Mouse (Mus musculus): ENCODE results near the gene Zfyve21. TPM values are rescaled to one million over a fixed set of nuclear protein-coding genes. Genes with fewer than 3 reads are reported as not detected.
A peak's percentile ranks its signal among the peaks of the same experiment; 100 is the strongest.

Zfyve21 gene
- polyA plus RNA-seq, 1 experiment from 2014 or later: 76.8 TPM

GRCm38 (mm10) chr12:111795180-111795895 lies 18.6 kb upstream of the Zfyve21 start:
- no peak for ATAC-seq (ENCODE audit: low read depth)
- H3K27me3 ChIP-seq (ENCODE audit: control insufficient read depth, insufficient read depth, low read depth, low read length): no peaks in the 10 kb centered on the region
- no peak overlapping the region for H3K4me3 ChIP-seq (ENCODE audit: low read depth, low read length)
- no peak overlapping the region for H3K4me2 ChIP-seq (ENCODE audit: low read depth, low read length)
- H3K9me3 ChIP-seq (replicated peaks; ENCODE audit: control insufficient read depth, low read length): no peaks in the 10 kb centered on the region
- H3K27ac ChIP-seq (ENCODE audit: low read length): no peak overlapping the region
- no peak overlapping the region for H3K9ac ChIP-seq (ENCODE audit: low read depth, low read length)
- peaks cover 9% of the 10 kb centered on the region for H3K36me3 ChIP-seq (ENCODE audit: control insufficient read depth, insufficient read depth)
- peaks cover 7% of the 10 kb centered on the region for H3K4me1 ChIP-seq (ENCODE audit: control insufficient read depth, low read depth, low read length)
- WGBS (ENCODE audit: insufficient replicate concordance): 87% methylated on average over 28 of the region's 28 CpGs

- H3K9ac ChIP-seq (ENCODE audit: low read depth, low read length): no peak overlapping the region
- no peak overlapping the region for H3K4me3 ChIP-seq (ENCODE audit: low read depth, low read length)
- H3K4me2 ChIP-seq (ENCODE audit: low read depth, low read length): no peak overlapping the region
- no peak for ATAC-seq (ENCODE audit: low read depth)
- WGBS (ENCODE audit: insufficient replicate concordance): 79% methylated on average over 8 of the region's 8 CpGs
- peaks cover 7% of the 10 kb centered on the region for H3K4me1 ChIP-seq (ENCODE audit: control insufficient read depth, low read depth, low read length)
- no peaks in the 10 kb centered on the region for H3K9me3 ChIP-seq (replicated peaks; ENCODE audit: control insufficient read depth, low read length)
- peaks cover 6% of the 10 kb centered on the region for H3K36me3 ChIP-seq (ENCODE audit: control insufficient read depth, insufficient read depth)
- no peak overlapping the region for H3K27ac ChIP-seq (ENCODE audit: low read length)
- H3K27me3 ChIP-seq (ENCODE audit: control insufficient read depth, insufficient read depth, low read depth, low read length): no peaks in the 10 kb centered on the region
Measured at GRCm38 (mm10) chr12:111797251-111797650, 16.7 kb upstream of the Zfyve21 start.

- H3K9me3 ChIP-seq (replicated peaks; ENCODE audit: control insufficient read depth, low read length): no peaks in the 10 kb centered on the region
- no peaks in the 10 kb centered on the region for H3K27me3 ChIP-seq (ENCODE audit: control insufficient read depth, insufficient read depth, low read depth, low read length)
- H3K4me2 ChIP-seq (ENCODE audit: low read depth, low read length): no peak overlapping the region
- no peak for ATAC-seq (ENCODE audit: low read depth)
- peaks cover 7% of the 10 kb centered on the region for H3K4me1 ChIP-seq (ENCODE audit: control insufficient read depth, low read depth, low read length)
- H3K27ac ChIP-seq (ENCODE audit: low read length): no peak overlapping the region
- no peak overlapping the region for H3K9ac ChIP-seq (ENCODE audit: low read depth, low read length)
- WGBS (ENCODE audit: insufficient replicate concordance): 78% methylated on average over 13 of the region's 13 CpGs
- peaks cover 6% of the 10 kb centered on the region for H3K36me3 ChIP-seq (ENCODE audit: control insufficient read depth, insufficient read depth)
- no peak overlapping the region for H3K4me3 ChIP-seq (ENCODE audit: low read depth, low read length)
Measured at GRCm38 (mm10) chr12:111798493-111798892, 15.5 kb upstream of the Zfyve21 start.

GRCm38 (mm10) chr12:111800459-111801183 lies 13.3 kb upstream of the Zfyve21 start:
- H3K9me3 ChIP-seq (replicated peaks; ENCODE audit: control insufficient read depth, low read length): no peaks in the 10 kb centered on the region
- H3K9ac ChIP-seq (ENCODE audit: low read depth, low read length): no peak overlapping the region
- 78% methylated on average over 10 of the region's 10 CpGs for WGBS (ENCODE audit: insufficient replicate concordance)
- no peak overlapping the region for H3K27ac ChIP-seq (ENCODE audit: low read length)
- peaks cover 5% of the 10 kb centered on the region for H3K36me3 ChIP-seq (ENCODE audit: control insufficient read depth, insufficient read depth)
- no peak overlapping the region for H3K4me2 ChIP-seq (ENCODE audit: low read depth, low read length)
- no peak overlapping the region for H3K4me3 ChIP-seq (ENCODE audit: low read depth, low read length)
- ATAC-seq (ENCODE audit: low read depth): no peak
- H3K4me1 ChIP-seq (ENCODE audit: control insufficient read depth, low read depth, low read length): no peaks in the 10 kb centered on the region
- no peaks in the 10 kb centered on the region for H3K27me3 ChIP-seq (ENCODE audit: control insufficient read depth, insufficient read depth, low read depth, low read length)

- H3K9ac ChIP-seq (ENCODE audit: low read depth, low read length): no peak overlapping the region
- ATAC-seq (ENCODE audit: low read depth): no peak
- no peak overlapping the region for H3K4me3 ChIP-seq (ENCODE audit: low read depth, low read length)
- no peak overlapping the region for H3K4me2 ChIP-seq (ENCODE audit: low read depth, low read length)
- peaks cover 8% of the 10 kb centered on the region for H3K36me3 ChIP-seq (ENCODE audit: control insufficient read depth, insufficient read depth)
- no peaks in the 10 kb centered on the region for H3K9me3 ChIP-seq (replicated peaks; ENCODE audit: control insufficient read depth, low read length)
- 79% methylated on average over 5 of the region's 5 CpGs for WGBS (ENCODE audit: insufficient replicate concordance)
- H3K4me1 ChIP-seq (ENCODE audit: control insufficient read depth, low read depth, low read length): peaks cover under 1% of the 10 kb centered on the region; the same call in 1 of the 2 replicates
- H3K27me3 ChIP-seq (ENCODE audit: control insufficient read depth, insufficient read depth, low read depth, low read length): no peaks in the 10 kb centered on the region
- H3K27ac ChIP-seq (ENCODE audit: low read length): no peak overlapping the region
Measured at GRCm38 (mm10) chr12:111803538-111803937, 10.4 kb upstream of the Zfyve21 start.

GRCm38 (mm10) chr12:111808775-111809174 lies 5.2 kb upstream of the Zfyve21 start:
- Histone ChIP-seq H3K4me2 (ENCODE audit: low read depth, low read length) (no peak overlapping the region), H3K4me1 (ENCODE audit: control insufficient read depth, low read depth, low read length) (peaks cover 27% of the 10 kb centered on the region), H3K27me3 (ENCODE audit: control insufficient read depth, insufficient read depth, low read depth, low read length) (no peaks in the 10 kb centered on the region), H3K36me3 (ENCODE audit: control insufficient read depth, insufficient read depth) (peaks cover 12% of the 10 kb centered on the region), H3K9me3 (replicated peaks; ENCODE audit: control insufficient read depth, low read length) (no peaks in the 10 kb centered on the region), H3K9ac (ENCODE audit: low read depth, low read length) (no peak overlapping the region), H3K27ac (ENCODE audit: low read length) (no peak overlapping the region), H3K4me3 (ENCODE audit: low read depth, low read length) (no peak overlapping the region)
- WGBS (ENCODE audit: insufficient replicate concordance): 87% methylated on average over 6 of the region's 6 CpGs
- ATAC-seq (ENCODE audit: low read depth): no peak

GRCm38 (mm10) chr12:111809762-111810161 lies 4.2 kb upstream of the Zfyve21 start:
- no peak overlapping the region for H3K9ac ChIP-seq (ENCODE audit: low read depth, low read length)
- H3K4me3 ChIP-seq (ENCODE audit: low read depth, low read length): no peak overlapping the region
- H3K4me2 ChIP-seq (ENCODE audit: low read depth, low read length): no peak overlapping the region
- H3K27me3 ChIP-seq (ENCODE audit: control insufficient read depth, insufficient read depth, low read depth, low read length): no peaks in the 10 kb centered on the region
- peaks cover 6% of the 10 kb centered on the region for H3K36me3 ChIP-seq (ENCODE audit: control insufficient read depth, insufficient read depth)
- no peaks in the 10 kb centered on the region for H3K9me3 ChIP-seq (replicated peaks; ENCODE audit: control insufficient read depth, low read length)
- no peak overlapping the region for H3K27ac ChIP-seq (ENCODE audit: low read length)
- ATAC-seq (ENCODE audit: low read depth): no peak
- H3K4me1 ChIP-seq (ENCODE audit: control insufficient read depth, low read depth, low read length): peaks cover 27% of the 10 kb centered on the region
- 8% methylated on average over 9 of the region's 9 CpGs for WGBS (ENCODE audit: insufficient replicate concordance)

GRCm38 (mm10) chr12:111812075-111812474 lies 1.9 kb upstream of the Zfyve21 start:
- H3K27ac ChIP-seq (ENCODE audit: low read length): no peak overlapping the region
- no peaks in the 10 kb centered on the region for H3K9me3 ChIP-seq (replicated peaks; ENCODE audit: control insufficient read depth, low read length)
- ATAC-seq (ENCODE audit: low read depth): no peak
- H3K4me1 ChIP-seq (ENCODE audit: control insufficient read depth, low read depth, low read length): peaks cover 49% of the 10 kb centered on the region
- H3K27me3 ChIP-seq (ENCODE audit: control insufficient read depth, insufficient read depth, low read depth, low read length): no peaks in the 10 kb centered on the region
- H3K36me3 ChIP-seq (ENCODE audit: control insufficient read depth, insufficient read depth): peaks cover 6% of the 10 kb centered on the region
- WGBS (ENCODE audit: insufficient replicate concordance): 80% methylated on average over 13 of the region's 13 CpGs
- H3K4me2 ChIP-seq (ENCODE audit: low read depth, low read length): no peak overlapping the region
- H3K9ac ChIP-seq (ENCODE audit: low read depth, low read length): no peak overlapping the region
- no peak overlapping the region for H3K4me3 ChIP-seq (ENCODE audit: low read depth, low read length)

GRCm38 (mm10) chr12:111812611-111813010 lies 1.4 kb upstream of the Zfyve21 start:
- peak overlapping the region; percentile 74 for H3K9ac ChIP-seq (ENCODE audit: low read depth, low read length)
- no peak for ATAC-seq (ENCODE audit: low read depth)
- no peaks in the 10 kb centered on the region for H3K27me3 ChIP-seq (ENCODE audit: control insufficient read depth, insufficient read depth, low read depth, low read length)
- no peaks in the 10 kb centered on the region for H3K9me3 ChIP-seq (replicated peaks; ENCODE audit: control insufficient read depth, low read length)
- peaks cover 55% of the 10 kb centered on the region for H3K4me1 ChIP-seq (ENCODE audit: control insufficient read depth, low read depth, low read length)
- H3K4me3 ChIP-seq (ENCODE audit: low read depth, low read length): peak overlapping the region; percentile 86
- peak overlapping the region; percentile 34; the same call in 1 of the 2 replicates for H3K27ac ChIP-seq (ENCODE audit: low read length)
- peaks cover 6% of the 10 kb centered on the region for H3K36me3 ChIP-seq (ENCODE audit: control insufficient read depth, insufficient read depth)
- H3K4me2 ChIP-seq (ENCODE audit: low read depth, low read length): peak overlapping the region; percentile 87
- 66% methylated on average over 12 of the region's 12 CpGs for WGBS (ENCODE audit: insufficient replicate concordance)

Measured in liver, embryonic 16.5 days (tissue).